Mouse (Mus musculus): ENCODE measurements at regions not wholly inside any gene's neighbourhood (a gene's known extent, or its start where the extent isn't known, plus 50 kb on each side); places are given as distances from the start of the nearest gene placed in this dataset.
A peak's percentile ranks its signal among the peaks of the same experiment; 100 is the strongest.

DNA sequence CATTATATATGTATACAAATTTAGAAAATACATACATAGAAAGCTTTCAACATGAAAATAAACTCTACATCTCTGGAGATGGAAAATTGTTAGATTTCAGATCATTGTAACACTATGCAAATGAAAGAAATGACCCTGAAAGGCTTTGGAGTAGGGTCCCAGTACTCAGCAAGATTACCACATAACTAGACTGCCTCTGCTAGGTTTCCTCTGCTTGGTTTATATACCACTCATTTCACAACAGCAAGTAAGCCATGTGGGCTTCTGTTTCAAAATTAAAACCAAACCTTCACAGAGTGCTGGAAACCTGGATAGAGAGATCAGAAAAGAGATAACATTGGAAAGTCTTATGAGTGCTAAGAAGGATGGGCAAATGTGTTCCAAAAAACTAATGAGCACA, 600.1 kb downstream of the Ptprc start:
- no peak for ATAC-seq (ENCODE audit: low FRiP score, low TSS enrichment)
- H3K27ac ChIP-seq (ENCODE audit: low read length) = no peak overlapping the region
- H3K4me1 ChIP-seq (ENCODE audit: insufficient read depth, low read length) = peaks cover 9% of the 10 kb centered on the region; the same call in 1 of the 2 replicates
- no peaks in the 10 kb centered on the region for H3K9me3 ChIP-seq (ENCODE audit: low read length)
- H3K4me3 ChIP-seq (ENCODE audit: low read length) = no peak overlapping the region
- no peak overlapping the region for H3K4me2 ChIP-seq (replicated peaks; ENCODE audit: low read depth, low read length)
- H3K27me3 ChIP-seq (ENCODE audit: insufficient read depth, low read length) = no peaks in the 10 kb centered on the region
- no peak overlapping the region for H3K9ac ChIP-seq (replicated peaks; ENCODE audit: low read length)
- H3K36me3 ChIP-seq (ENCODE audit: insufficient read depth, low read length) = no peaks in the 10 kb centered on the region

DNA sequence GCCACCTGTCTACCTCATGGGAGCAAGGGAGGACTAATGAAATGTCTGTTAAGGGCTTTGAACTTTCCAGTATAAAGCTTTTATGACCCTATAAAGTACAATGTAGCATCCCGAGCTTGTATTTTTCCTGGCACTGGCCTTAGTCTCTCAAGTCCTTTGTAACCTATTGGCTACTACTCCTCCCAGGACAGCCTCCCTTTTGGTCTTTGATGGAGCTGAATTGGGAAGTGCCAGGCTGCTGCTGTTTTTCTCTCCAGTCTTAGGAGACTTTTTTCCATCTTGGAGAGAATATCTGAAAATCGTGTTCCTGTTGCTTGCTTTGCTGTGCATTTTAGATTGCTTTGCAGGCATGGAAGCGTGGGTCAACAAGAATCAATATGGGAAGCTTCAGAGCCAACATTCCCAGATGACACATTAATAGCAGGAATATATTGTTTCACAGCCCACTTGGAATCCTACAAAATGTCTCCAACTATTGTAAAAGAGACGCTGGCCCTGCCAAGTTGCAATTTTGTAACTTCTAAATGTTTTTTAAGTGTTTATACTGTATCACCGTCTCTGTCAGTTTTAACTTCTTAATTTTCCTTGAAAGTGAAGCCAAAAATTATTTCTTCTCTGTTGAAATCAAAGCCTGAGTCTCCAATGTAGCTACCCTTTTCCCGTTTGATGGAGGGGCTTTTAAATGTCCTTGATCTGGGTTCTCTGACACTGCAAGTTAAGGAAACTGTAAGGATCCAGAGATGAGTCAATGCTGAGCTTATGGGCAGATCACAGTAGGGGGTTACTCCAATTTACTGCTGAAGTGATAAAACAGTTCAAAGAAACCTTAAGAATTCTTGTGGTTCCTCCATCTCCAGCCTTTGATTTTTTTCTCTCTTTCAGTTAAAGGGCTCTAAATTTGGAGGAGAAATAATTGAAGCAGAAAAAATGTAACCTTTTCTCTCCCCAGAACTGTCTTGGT, 603.3 kb downstream of the Ptprc start:
- 24% methylated on average over 6 of the region's 6 CpGs for WGBS
- Histone ChIP-seq H3K27ac (ENCODE audit: low read length) (peak overlapping the region; percentile 79), H3K27me3 (ENCODE audit: insufficient read depth, low read length) (no peaks in the 10 kb centered on the region), H3K4me3 (ENCODE audit: low read length) (no peak overlapping the region), H3K9ac (replicated peaks; ENCODE audit: low read length) (no peak overlapping the region), H3K36me3 (ENCODE audit: insufficient read depth, low read length) (no peaks in the 10 kb centered on the region), H3K9me3 (ENCODE audit: low read length) (no peaks in the 10 kb centered on the region), H3K4me2 (replicated peaks; ENCODE audit: low read depth, low read length) (no peak overlapping the region), H3K4me1 (ENCODE audit: insufficient read depth, low read length) (peaks cover 9% of the 10 kb centered on the region; the same call in 1 of the 2 replicates)
- peak; percentile 88 for ATAC-seq (ENCODE audit: low FRiP score, low TSS enrichment)

DNA sequence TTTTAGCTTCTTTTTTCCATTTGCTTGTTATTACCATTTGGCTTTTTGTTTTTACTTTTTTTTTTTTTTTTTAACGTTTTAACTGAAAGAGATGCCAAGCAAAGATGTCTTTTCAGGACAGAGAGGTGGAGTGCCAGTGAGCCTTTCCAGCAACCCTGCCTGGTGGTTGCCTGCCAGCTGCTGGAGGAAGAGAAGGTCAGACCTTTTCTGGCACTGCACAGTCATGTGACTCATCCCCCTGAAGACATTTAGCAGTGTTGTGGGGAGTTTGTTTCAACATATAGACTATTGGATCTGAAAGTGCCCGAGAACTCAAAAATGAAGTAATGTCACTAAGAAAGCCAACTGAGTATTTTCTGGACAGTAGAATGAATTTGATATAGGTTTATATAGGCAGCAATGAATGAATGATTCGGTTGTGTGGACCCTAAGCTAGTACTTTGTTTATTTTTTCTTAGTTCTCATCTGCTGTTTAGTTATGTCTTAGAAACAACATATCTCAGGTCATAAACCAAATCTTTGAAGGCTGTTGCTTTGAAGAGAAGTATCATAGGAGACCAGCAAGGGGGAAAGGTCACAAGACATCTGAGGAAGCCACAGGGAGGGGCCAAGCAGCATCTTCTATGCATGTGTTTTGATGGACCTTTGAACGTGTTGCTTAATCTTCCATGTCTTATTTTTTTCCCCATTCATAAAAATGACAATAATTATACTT, 604.2 kb downstream of the Ptprc start:
- 25% methylated on average over 4 of the region's 4 CpGs for WGBS
- H3K4me1 ChIP-seq (ENCODE audit: insufficient read depth, low read length) = peaks cover 7% of the 10 kb centered on the region; the same call in 1 of the 2 replicates
- ATAC-seq (ENCODE audit: low FRiP score, low TSS enrichment) = peak; percentile 62; the same call in 1 of the 2 replicates
- no peak overlapping the region for H3K9ac ChIP-seq (replicated peaks; ENCODE audit: low read length)
- H3K27me3 ChIP-seq (ENCODE audit: insufficient read depth, low read length) = no peaks in the 10 kb centered on the region
- no peaks in the 10 kb centered on the region for H3K9me3 ChIP-seq (ENCODE audit: low read length)
- H3K27ac ChIP-seq (ENCODE audit: low read length) = peak overlapping the region; percentile 79
- no peaks in the 10 kb centered on the region for H3K36me3 ChIP-seq (ENCODE audit: insufficient read depth, low read length)
- no peak overlapping the region for H3K4me3 ChIP-seq (ENCODE audit: low read length)
- no peak overlapping the region for H3K4me2 ChIP-seq (replicated peaks; ENCODE audit: low read depth, low read length)

- ATAC-seq (ENCODE audit: low FRiP score, low TSS enrichment) = no peak
- H3K9me3 ChIP-seq (ENCODE audit: low read length) = no peaks in the 10 kb centered on the region
- no peak overlapping the region for H3K9ac ChIP-seq (replicated peaks; ENCODE audit: low read length)
- H3K4me1 ChIP-seq (ENCODE audit: insufficient read depth, low read length) = peaks cover 3% of the 10 kb centered on the region; the same call in 1 of the 2 replicates
- H3K4me2 ChIP-seq (replicated peaks; ENCODE audit: low read depth, low read length) = no peak overlapping the region
- no peaks in the 10 kb centered on the region for H3K27me3 ChIP-seq (ENCODE audit: insufficient read depth, low read length)
- H3K36me3 ChIP-seq (ENCODE audit: insufficient read depth, low read length) = no peaks in the 10 kb centered on the region
- H3K4me3 ChIP-seq (ENCODE audit: low read length) = no peak overlapping the region
- no peak overlapping the region for H3K27ac ChIP-seq (ENCODE audit: low read length)
- WGBS = 92% methylated on average over 1 of the region's 1 CpGs
These were observed 607.3 kb upstream of the Nr5a2 start for GRCm38 (mm10) chr1:137567526-137567925.

GRCm38 (mm10) chr1:137565573-137566048, 605.4 kb upstream of the Nr5a2 start:
- H3K27me3 ChIP-seq (ENCODE audit: insufficient read depth, low read length) = no peaks in the 10 kb centered on the region
- WGBS = 76% methylated on average over 4 of the region's 4 CpGs
- H3K9me3 ChIP-seq (ENCODE audit: low read length) = no peaks in the 10 kb centered on the region
- H3K27ac ChIP-seq (ENCODE audit: low read length) = no peak overlapping the region
- H3K9ac ChIP-seq (replicated peaks; ENCODE audit: low read length) = no peak overlapping the region
- no peaks in the 10 kb centered on the region for H3K4me1 ChIP-seq (ENCODE audit: insufficient read depth, low read length)
- no peak overlapping the region for H3K4me3 ChIP-seq (ENCODE audit: low read length)
- no peak overlapping the region for H3K4me2 ChIP-seq (replicated peaks; ENCODE audit: low read depth, low read length)
- ATAC-seq (ENCODE audit: low FRiP score, low TSS enrichment) = no peak
- H3K36me3 ChIP-seq (ENCODE audit: insufficient read depth, low read length) = no peaks in the 10 kb centered on the region

DNA sequence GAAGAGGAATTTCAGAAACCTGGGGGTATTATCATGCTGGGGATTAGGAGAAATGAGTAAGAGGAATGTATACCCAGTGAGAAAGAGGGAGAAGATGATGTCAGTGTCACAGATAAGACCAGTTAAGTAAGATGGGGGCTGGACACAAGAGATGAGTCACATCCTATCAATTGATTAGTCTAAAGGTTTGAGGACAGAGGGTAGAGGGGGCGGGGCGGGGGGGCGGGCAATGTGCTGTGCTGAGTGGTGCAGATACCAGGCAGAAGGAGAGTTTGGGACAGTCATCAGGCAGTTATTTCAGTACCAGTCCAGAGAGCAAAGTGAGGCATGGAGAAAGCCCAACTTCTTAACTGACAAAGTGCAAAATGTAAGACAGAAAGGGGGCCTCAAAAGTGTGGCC, 601.4 kb upstream of the Nr5a2 start:
- Histone ChIP-seq H3K9me3 (ENCODE audit: low read length) (no peaks in the 10 kb centered on the region), H3K4me3 (ENCODE audit: low read length) (no peak overlapping the region), H3K27ac (ENCODE audit: low read length) (peak overlapping the region; percentile 31; the same call in 1 of the 2 replicates), H3K4me2 (replicated peaks; ENCODE audit: low read depth, low read length) (no peak overlapping the region), H3K27me3 (ENCODE audit: insufficient read depth, low read length) (no peaks in the 10 kb centered on the region), H3K9ac (replicated peaks; ENCODE audit: low read length) (no peak overlapping the region), H3K4me1 (ENCODE audit: insufficient read depth, low read length) (no peaks in the 10 kb centered on the region), H3K36me3 (ENCODE audit: insufficient read depth, low read length) (no peaks in the 10 kb centered on the region)
- WGBS = 71% methylated on average over 3 of the region's 3 CpGs
- ATAC-seq (ENCODE audit: low FRiP score, low TSS enrichment) = no peak

DNA sequence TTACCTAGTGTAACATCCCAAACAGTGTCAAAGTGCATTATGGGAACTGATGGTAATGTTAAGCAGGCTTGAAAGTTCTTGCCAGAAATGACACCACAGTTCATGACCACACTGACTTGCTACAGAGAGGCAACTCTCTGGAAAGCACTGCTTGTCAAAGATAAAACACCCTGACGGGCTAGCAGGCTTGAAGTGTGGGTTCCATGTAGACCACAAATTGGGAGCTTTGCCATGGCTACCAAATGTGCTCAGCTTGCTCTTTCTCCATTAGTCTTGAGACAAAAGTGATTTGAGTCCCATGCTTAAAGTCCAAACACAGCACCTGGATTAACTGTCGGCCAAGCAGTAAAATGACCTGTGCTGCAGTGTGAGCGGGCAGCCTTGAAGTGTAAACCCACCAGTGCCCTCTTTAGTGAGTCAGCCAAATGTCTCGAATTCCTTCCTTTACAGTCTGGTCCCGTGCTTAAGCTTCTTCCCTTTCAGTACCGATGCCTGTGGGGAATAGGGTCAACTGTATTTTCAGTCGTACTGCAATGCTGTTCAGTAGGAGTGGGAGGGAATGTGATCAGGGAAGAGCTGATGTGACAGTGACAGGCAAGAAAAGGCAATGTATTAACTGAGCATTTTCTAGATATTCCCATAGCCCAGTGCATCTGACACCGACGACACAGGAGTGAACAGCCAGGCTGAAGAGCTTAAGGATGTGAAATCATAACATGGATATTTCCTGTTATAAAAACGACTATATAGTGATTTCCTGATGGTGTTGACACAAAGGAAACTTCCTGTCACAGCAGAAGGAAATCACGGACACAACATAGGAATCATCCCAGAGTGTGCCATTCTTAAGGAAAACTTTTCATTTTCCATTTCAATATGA, 600.4 kb upstream of the Nr5a2 start:
- WGBS = 30% methylated on average over 11 of the region's 11 CpGs
- Histone ChIP-seq H3K9ac (replicated peaks; ENCODE audit: low read length) (no peak overlapping the region), H3K4me2 (replicated peaks; ENCODE audit: low read depth, low read length) (no peak overlapping the region), H3K27me3 (ENCODE audit: insufficient read depth, low read length) (no peaks in the 10 kb centered on the region), H3K36me3 (ENCODE audit: insufficient read depth, low read length) (no peaks in the 10 kb centered on the region), H3K4me3 (ENCODE audit: low read length) (no peak overlapping the region), H3K4me1 (ENCODE audit: insufficient read depth, low read length) (no peaks in the 10 kb centered on the region), H3K27ac (ENCODE audit: low read length) (peak overlapping the region; percentile 56), H3K9me3 (ENCODE audit: low read length) (no peaks in the 10 kb centered on the region)
- ATAC-seq (ENCODE audit: low FRiP score, low TSS enrichment) = peak; percentile 70

DNA sequence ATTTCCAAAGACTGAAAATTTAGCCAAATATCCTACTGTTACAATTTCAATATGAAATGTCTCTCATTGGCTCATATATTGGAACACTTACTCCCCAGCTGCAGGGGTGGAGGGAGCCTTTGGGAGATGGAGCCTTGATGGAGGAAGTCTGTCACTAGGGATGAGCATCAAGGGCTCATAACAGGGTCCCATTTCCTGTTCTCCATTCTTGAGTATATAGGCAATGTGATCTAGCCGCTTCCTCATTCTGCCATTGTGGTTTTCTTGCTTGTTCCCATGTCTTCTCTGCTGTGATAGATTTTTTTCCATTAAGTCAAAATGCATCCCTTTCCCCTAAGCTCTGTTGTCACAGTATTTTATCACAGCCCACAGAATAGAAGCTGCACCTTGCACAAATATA, 589.4 kb upstream of the Nr5a2 start:
- no peak overlapping the region for H3K4me2 ChIP-seq (replicated peaks; ENCODE audit: low read depth, low read length)
- no peak for ATAC-seq (ENCODE audit: low FRiP score, low TSS enrichment)
- no peak overlapping the region for H3K4me3 ChIP-seq (ENCODE audit: low read length)
- no peaks in the 10 kb centered on the region for H3K27me3 ChIP-seq (ENCODE audit: insufficient read depth, low read length)
- no peak overlapping the region for H3K9ac ChIP-seq (replicated peaks; ENCODE audit: low read length)
- no peaks in the 10 kb centered on the region for H3K4me1 ChIP-seq (ENCODE audit: insufficient read depth, low read length)
- no peak overlapping the region for H3K27ac ChIP-seq (ENCODE audit: low read length)
- H3K36me3 ChIP-seq (ENCODE audit: insufficient read depth, low read length) = no peaks in the 10 kb centered on the region
- WGBS = 88% methylated on average over 1 of the region's 1 CpGs
- no peaks in the 10 kb centered on the region for H3K9me3 ChIP-seq (ENCODE audit: low read length)

DNA sequence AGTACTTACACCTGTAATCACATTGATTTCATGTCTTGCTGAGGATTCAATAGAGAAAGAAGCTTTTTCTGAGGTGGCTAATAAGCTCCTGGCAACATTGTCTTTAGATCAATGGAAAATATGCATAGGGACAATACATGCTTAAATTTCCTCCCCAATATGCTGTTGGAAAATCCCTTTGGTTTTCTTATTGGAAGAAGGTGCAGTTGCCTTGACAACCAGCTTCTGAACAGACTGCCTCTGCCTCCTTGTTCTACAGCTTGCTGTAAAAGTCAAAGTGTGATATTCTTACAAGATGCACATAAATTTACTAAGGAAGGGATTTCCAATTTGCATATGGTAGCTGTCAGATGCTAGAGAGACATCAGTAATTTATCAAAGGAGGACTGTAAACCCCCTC, 585.4 kb upstream of the Nr5a2 start:
- Histone ChIP-seq H3K9me3 (ENCODE audit: low read length) (no peaks in the 10 kb centered on the region), H3K27ac (ENCODE audit: low read length) (no peak overlapping the region), H3K36me3 (ENCODE audit: insufficient read depth, low read length) (no peaks in the 10 kb centered on the region), H3K4me1 (ENCODE audit: insufficient read depth, low read length) (no peaks in the 10 kb centered on the region), H3K4me2 (replicated peaks; ENCODE audit: low read depth, low read length) (no peak overlapping the region), H3K4me3 (ENCODE audit: low read length) (no peak overlapping the region), H3K27me3 (ENCODE audit: insufficient read depth, low read length) (no peaks in the 10 kb centered on the region), H3K9ac (replicated peaks; ENCODE audit: low read length) (no peak overlapping the region)
- no peak for ATAC-seq (ENCODE audit: low FRiP score, low TSS enrichment)
